Mouse (Mus musculus) B cell, adult (primary cell): ENCODE data around the gene Gm38392. TPM values are rescaled to one million over a fixed set of nuclear protein-coding genes. Genes with fewer than 3 reads are reported as not detected.

Experiments used
- total RNA-seq: library from RNA; stranded (reverse); gene quantifications from 4 replicates; pipeline ENCODE4 v1.2.4, GENCODE M21; 2023; ENCODE audit not compliant: inconsistent age

Gene Gm38392
- total RNA-seq = not detected in 4 replicates

DNA sequence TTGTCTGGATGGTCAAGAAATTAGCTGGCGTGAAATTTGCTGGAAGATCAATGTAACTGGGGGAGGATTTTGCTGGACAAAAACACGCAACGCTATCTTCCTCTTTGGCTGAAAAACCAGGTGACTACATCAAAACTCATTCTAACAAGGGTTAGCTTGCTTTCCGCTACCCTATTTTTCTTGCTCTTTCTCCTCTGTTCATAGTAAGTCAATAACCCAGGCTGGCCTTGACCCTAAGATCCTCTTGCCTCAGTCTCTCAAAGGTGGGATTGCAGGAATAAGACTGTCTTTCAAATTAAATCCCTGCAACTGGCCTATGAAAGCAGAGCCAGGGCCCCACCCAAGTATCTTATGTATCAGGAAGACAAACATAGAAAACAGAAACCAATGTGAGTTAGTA, at the start of gene Gm38392:
Gene Gm38392, minus strand, starts transcription at position 101 of the 400 bp plus-strand sequence.

GRCm38 (mm10) chr3:88336058-88337013, 49.3 kb upstream of the Gm38392 start, which contains the start of the genes Tmem79 and Smg5:
Tmem79 (minus strand) TSS chr3:88336148.
Smg5 (plus strand) TSS chr3:88336260.

DNA sequence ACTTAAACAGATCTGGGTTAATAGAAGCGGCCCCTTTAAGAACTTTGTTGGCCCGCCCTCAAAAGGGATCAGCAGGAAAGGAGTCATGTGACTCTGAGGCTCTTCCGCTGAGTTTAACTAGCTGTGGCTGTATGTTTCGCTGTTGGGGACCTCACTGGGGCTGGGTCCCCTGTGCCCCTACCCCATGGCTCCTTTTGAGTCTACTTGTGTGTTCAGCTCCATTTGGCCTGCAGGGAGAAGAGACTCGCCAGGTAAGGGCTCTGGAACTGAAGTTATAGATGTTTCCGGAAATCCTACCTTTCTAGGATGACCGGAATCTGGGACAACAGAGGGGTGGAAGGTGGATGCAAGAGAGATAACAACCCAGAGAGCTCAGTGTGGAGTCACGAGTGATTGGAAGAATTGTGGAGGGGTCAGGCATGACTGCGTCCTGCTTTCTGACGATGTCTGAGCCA, 38.0 kb upstream of the Gm38392 start, which contains the start of gene Glmp:
Gene Glmp, plus strand, starts transcription at position 73 of the 455 bp plus-strand sequence.

GRCm38 (mm10) chr3:88296561-88297318, 9.7 kb upstream of the Gm38392 start, which contains the start of the genes Tsacc and Cct3:
Tsacc (minus strand) TSS chr3:88296999.
Cct3 (plus strand) TSS chr3:88297116.

GRCm38 (mm10) chr3:88254268-88254926, 32.6 kb downstream of the Gm38392 start, which contains the start of gene Rhbg:
Rhbg (minus strand) TSS chr3:88254709.

Other genes with a start within 250 kb of the Gm38392 start
- gene Gpatch4, start 244.1 kb downstream of the Gm38392 start, total RNA-seq = 13.7 to 20.9 TPM (median 16.4 TPM) in 4 replicates
- gene Naxe, start 228.7 kb downstream of the Gm38392 start, total RNA-seq = 27.1 to 33.9 TPM (median 32.0 TPM) in 4 replicates
- gene Ttc24, start 208.9 kb downstream of the Gm38392 start, total RNA-seq = not detected in 4 replicates
- gene Iqgap3, start 205.2 kb downstream of the Gm38392 start, total RNA-seq = 0.42 to 1.5 TPM (median 0.56 TPM) in 4 replicates
- gene Mef2d, start 144.8 kb downstream of the Gm38392 start, total RNA-seq = 342 to 418 TPM (median 405 TPM) in 4 replicates
- not detected in 4 replicates for gene Rhbg, start 32.5 kb downstream of the Gm38392 start, total RNA-seq
- 4.6 to 7.6 TPM (median 6.0 TPM) in 4 replicates for gene Tsacc, start 9.8 kb upstream of the Gm38392 start, total RNA-seq
- 150 to 201 TPM (median 177 TPM) in 4 replicates for gene Cct3, start 9.9 kb upstream of the Gm38392 start, total RNA-seq
- gene Glmp, start 37.8 kb upstream of the Gm38392 start, total RNA-seq = 123 to 146 TPM (median 145 TPM) in 4 replicates
- gene Tmem79, start 48.9 kb upstream of the Gm38392 start, total RNA-seq = 0.66 to 1.9 TPM (median 1.2 TPM) in 4 replicates
- 104 to 116 TPM (median 111 TPM) in 4 replicates for gene Smg5, start 49.0 kb upstream of the Gm38392 start, total RNA-seq
- gene Paqr6, start 77.4 kb upstream of the Gm38392 start, total RNA-seq = 1.6 to 3.6 TPM (median 1.6 TPM) in 3 of 4 replicates, not detected in the other
- not detected in 4 replicates for gene Bglap3, start 85.5 kb upstream of the Gm38392 start, total RNA-seq
- not detected in 4 replicates for gene Bglap2, start 91.5 kb upstream of the Gm38392 start, total RNA-seq
- gene Bglap, start 97.3 kb upstream of the Gm38392 start, total RNA-seq = not detected in 4 replicates
- 56.7 to 66.9 TPM (median 64.0 TPM) in 4 replicates for gene Pmf1, start 123.1 kb upstream of the Gm38392 start, total RNA-seq
- gene Slc25a44, start 137.9 kb upstream of the Gm38392 start, total RNA-seq = 18.6 to 22.0 TPM (median 19.8 TPM) in 4 replicates
- gene Sema4a, start 174.0 kb upstream of the Gm38392 start, total RNA-seq = 0.63 to 2.2 TPM (median 1.6 TPM) in 4 replicates
- gene Lmna, start 222.7 kb upstream of the Gm38392 start, total RNA-seq = 18.4 to 22.9 TPM (median 21.7 TPM) in 4 replicates
- 1.1 to 1.6 TPM (median 1.4 TPM) in 4 replicates for gene Mex3a, start 245.2 kb upstream of the Gm38392 start, total RNA-seq